Mouse (Mus musculus): Measurements from ENCODE around the gene Cdkn2c.

- TF ChIP-seq CTCF (IDR thresholded peaks at IDR 0.05; ENCODE audit: insufficient read depth, low read depth, low read length) (no peak), POLR2A (IDR thresholded peaks at IDR 0.05; ENCODE audit: insufficient read depth, low read depth, low read length) (no peak)
These were observed 9.8 kb downstream of the Cdkn2c start for GRCm38 (mm10) chr4:109657021-109657850.

Data from olfactory bulb, adult 2 months (tissue).